In the genomic region with DNA sequence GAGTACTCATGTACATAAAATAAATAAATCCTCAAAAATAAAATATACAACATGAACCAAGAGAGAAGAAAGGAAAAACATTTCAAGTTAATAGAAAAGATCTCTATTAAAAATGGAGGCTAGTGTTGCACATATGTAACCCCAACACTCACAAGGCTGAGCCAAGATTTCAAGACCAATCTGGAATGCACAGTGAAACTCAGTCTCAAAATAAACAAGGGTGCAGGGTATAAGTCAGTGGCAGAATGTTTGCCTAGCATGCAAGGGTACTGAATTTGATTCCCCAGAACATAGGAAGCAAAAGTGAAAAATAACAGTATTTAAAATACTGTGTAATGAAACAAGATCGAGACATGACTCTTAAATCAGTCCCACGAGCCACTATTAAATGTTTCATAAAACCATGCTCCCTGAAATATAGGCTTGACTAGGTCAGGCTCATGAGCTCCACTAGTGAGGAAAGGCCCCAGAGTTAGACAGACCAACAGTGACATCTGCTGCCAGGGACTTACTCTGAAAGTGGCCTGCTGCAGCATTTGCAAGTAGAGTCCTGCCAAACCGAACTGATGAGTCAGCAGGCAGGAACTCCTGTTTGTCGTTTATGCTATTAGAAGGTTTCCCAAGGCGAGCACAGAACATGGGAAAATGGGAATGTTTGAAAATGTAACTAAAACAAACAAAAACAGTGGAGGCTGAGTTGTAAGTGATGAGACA, we compare ENCODE assay signal across 8 mouse cellular contexts.
A peak's percentile ranks its signal among the peaks of the same experiment; 100 is the strongest.
DNase-seq lines count a peak whose midpoint lies in the region; ATAC-seq lines count a peak whose summit lies in the region.

No protein-coding gene starts in this region.

- no peaks in the 10 kb centered on the region for H3K4me1 ChIP-seq in intestine, embryonic 16.5 days (ENCODE audit: control insufficient read depth, insufficient read depth, low read length)
- H3K4me1 ChIP-seq in midbrain, embryonic 15.5 days: no peaks in the 10 kb centered on the region

- no peak overlapping the region for H3K9ac ChIP-seq in intestine, embryonic 16.5 days (ENCODE audit: low read depth, low read length)
- H3K9ac ChIP-seq in midbrain, embryonic 15.5 days: no peak overlapping the region

- H3K4me2 ChIP-seq in intestine, embryonic 16.5 days (ENCODE audit: low read depth, low read length): no peak overlapping the region
- no peak overlapping the region for H3K4me2 ChIP-seq in midbrain, embryonic 15.5 days

- DNase-seq in ES-CJ7 (ENCODE audit: low read depth, low spot score): peak; percentile 50
- DNase-seq in adrenal gland, postnatal 25 days: peak; percentile 63
- peak; percentile 45 to 62 for DNase-seq in gastrocnemius, adult 8-10 months (ENCODE audit: low spot score in 2 of 2)
- peak; percentile 58 to 60 for DNase-seq in left cerebral cortex, postnatal 10 days (ENCODE audit: extremely low spot score in 1 of 2, low spot score in 2 of 2)
- peak; percentile 52 for DNase-seq in testis, postnatal 14 days (ENCODE audit: low spot score)

- H3K4me3 ChIP-seq in intestine, embryonic 16.5 days (ENCODE audit: low read length): no peak overlapping the region
- H3K4me3 ChIP-seq in midbrain, embryonic 15.5 days: no peak overlapping the region

- ATAC-seq in intestine, embryonic 16.5 days: peak; percentile 80
- ATAC-seq in midbrain, embryonic 15.5 days (replicated peaks): peak; percentile 83
- ATAC-seq in erythroid progenitor cell, adult 5-6 weeks (replicated peaks; ENCODE audit: low FRiP score, poor library complexity, severe bottlenecking): no peak

- H3K27me3 ChIP-seq in intestine, embryonic 16.5 days (replicated peaks; ENCODE audit: control insufficient read depth, insufficient read depth, low read length): no peaks in the 10 kb centered on the region
- H3K27me3 ChIP-seq in midbrain, embryonic 15.5 days (replicated peaks): no peaks in the 10 kb centered on the region

- intact Hi-C loops in left cerebral cortex, postnatal 10 days (cut with DNase I): loop anchor here (10.0 kb wide), 1 partner anchor 928 kb away; no protein-coding TSS in a partner anchor

- H3K27ac ChIP-seq in intestine, embryonic 16.5 days (ENCODE audit: low read length): no peak overlapping the region
- no peak overlapping the region for H3K27ac ChIP-seq in midbrain, embryonic 15.5 days

- 34% methylated on average over 5 of the region's 5 CpGs for WGBS in intestine, embryonic 16.5 days
- WGBS in midbrain, embryonic 15.5 days: 61% methylated on average over 5 of the region's 5 CpGs

- H3K9me3 ChIP-seq in intestine, embryonic 16.5 days (ENCODE audit: control insufficient read depth, low read length): no peaks in the 10 kb centered on the region
- H3K9me3 ChIP-seq in midbrain, embryonic 15.5 days: no peaks in the 10 kb centered on the region

- no peaks in the 10 kb centered on the region for H3K36me3 ChIP-seq in intestine, embryonic 16.5 days (ENCODE audit: control insufficient read depth, insufficient read depth, low read length)
- no peaks in the 10 kb centered on the region for H3K36me3 ChIP-seq in midbrain, embryonic 15.5 days (replicated peaks)
